Mouse (Mus musculus): ENCODE measurements at regions not wholly inside any gene's neighbourhood (a gene's known extent, or its start where the extent isn't known, plus 50 kb on each side); places are given as distances from the start of the nearest gene placed in this dataset.

GRCm38 (mm10) chr14:76287768-76288167 is 127.0 kb upstream of the Tsc22d1 start:
- TF ChIP-seq CTCF (IDR thresholded peaks at IDR 0.05; ENCODE audit: low read depth) (no peak), EP300 (IDR thresholded peaks at IDR 0.05; ENCODE audit: low read depth) (no peak)

All from liver, embryonic 14.5 days (tissue).